Mouse (Mus musculus): ENCODE results near the gene Phyh. TPM values are rescaled to one million over a fixed set of nuclear protein-coding genes. Genes with fewer than 3 reads are reported as not detected.

Phyh gene
- total RNA-seq, 1 experiment from 2014 or later: 305 TPM

Other genes starting within 250 kb of the Phyh start
- gene Bend7, start 201.2 kb upstream of the Phyh start, total RNA-seq (2021): 19.3 and 23.2 TPM in 2 replicates
- 64.0 and 71.0 TPM in 2 replicates for gene Sephs1, start 37.5 kb upstream of the Phyh start, total RNA-seq (2021)
- gene Ucma, start 57.1 kb downstream of the Phyh start, total RNA-seq (2021): not detected in 2 replicates
- gene Mcm10, start 93.8 kb downstream of the Phyh start, total RNA-seq (2021): 5.6 and 6.2 TPM in 2 replicates
- gene Optn, start 145.0 kb downstream of the Phyh start, total RNA-seq (2021): 52.5 and 59.0 TPM in 2 replicates
- gene Ccdc3, start 218.8 kb downstream of the Phyh start, total RNA-seq (2021): 4.9 and 5.0 TPM in 2 replicates

All from adrenal gland, postnatal 25 days (tissue).